Mouse (Mus musculus): ENCODE data around the gene Hrh1.

- TF ChIP-seq CTCF (IDR thresholded peaks at IDR 0.05; ENCODE audit: control insufficient read depth, insufficient read depth, insufficient read length) (no peak), MYOG (IDR thresholded peaks at IDR 0.05; ENCODE audit: control insufficient read depth, extremely low read depth, insufficient read length) (no peak), USF1 (IDR thresholded peaks at IDR 0.05; ENCODE audit: low read depth) (no peak), MAX (IDR thresholded peaks at IDR 0.05) (no peak), MYOD1 (IDR thresholded peaks at IDR 0.05; ENCODE audit: control insufficient read depth, insufficient read length, low read depth) (no peak), CEBPB (IDR thresholded peaks at IDR 0.05; ENCODE audit: low read depth) (no peak)
These were observed 456 bp upstream of the Hrh1 start for GRCm38 (mm10) chr6:114397280-114397679.

Measured in C2C12 (cell line).